Mouse (Mus musculus) mesoderm, embryonic 11.5 days (tissue): ENCODE data around the gene Cavin3.
"Not testable (repeated sequence)": the region's sequence is repeated elsewhere in the genome, so short reads cannot be mapped to it uniquely, and the experiment has no call there.

Experiments used
- DNase-seq: peaks from one replicate; pipeline ENCODE4 v3.0.0-alpha.2; 2012; ENCODE audit warnings: low read depth, low spot score

The Cavin3 gene

DNA sequence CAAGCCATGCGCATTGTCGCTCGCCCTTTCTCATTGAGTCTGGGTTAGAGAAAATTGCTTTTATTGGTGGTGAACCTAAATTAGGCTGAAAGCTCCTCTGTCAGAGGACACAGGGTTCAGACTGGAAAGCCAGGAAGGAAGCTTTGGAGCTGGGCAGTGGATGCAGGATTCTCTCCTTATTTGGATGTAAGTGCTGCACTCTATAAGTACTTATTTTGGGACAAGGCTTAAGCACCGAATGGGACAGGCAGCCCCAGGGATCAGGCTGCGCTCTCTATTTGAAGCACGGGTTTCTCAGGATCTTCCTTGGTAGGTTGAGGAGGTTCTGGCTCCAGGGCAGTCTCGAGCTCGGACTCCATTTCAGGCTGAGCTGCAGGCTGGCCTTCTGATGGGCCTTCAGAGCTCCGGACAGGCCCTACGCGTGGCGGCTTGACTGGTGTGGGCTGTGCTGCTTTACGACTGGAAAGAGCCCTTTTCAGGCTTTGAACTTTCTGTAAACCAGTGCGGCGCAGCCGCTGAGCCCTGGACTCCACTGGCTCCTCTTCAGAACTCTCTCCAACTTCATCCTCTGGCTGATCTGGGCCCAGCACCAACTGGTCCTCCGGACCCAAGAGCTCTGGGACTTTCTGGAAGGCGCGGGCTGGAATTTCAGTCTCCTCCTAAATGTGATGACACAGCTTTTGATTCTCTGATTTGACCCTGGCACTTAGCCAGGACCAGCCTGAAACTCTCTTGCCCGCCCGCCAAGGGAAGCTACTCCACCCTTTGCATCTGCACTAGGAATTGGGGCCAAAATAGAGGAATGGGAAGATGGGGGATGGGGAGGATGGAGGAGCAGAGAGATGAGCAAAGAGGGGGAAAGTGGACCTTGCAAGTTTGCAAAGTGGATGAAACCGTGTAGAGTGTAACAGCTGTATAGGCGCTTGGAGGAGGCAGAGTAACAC, 1.3 kb downstream of the Cavin3 start:
- no peak for DNase-seq

DNA sequence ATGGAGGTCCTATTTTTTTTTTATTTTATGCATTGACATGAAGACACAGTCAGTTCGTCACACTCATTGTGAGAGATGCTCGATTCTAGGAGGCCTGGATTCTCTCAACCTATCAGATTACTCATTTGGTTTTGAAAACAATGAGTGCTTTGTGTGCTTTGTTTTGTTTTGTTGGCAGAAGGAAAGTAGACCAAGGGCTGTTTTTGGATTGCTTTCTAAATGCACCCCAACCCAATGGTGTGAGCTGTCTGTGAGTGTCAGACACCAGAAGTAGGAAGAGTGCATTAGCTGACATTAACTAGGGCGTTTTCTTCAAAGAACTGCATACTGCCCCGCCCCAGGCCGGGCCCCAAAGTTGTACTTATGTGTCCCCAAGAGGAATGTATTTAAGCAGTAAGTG, 2.0 kb downstream of the Cavin3 start:
- no peak for DNase-seq

DNA sequence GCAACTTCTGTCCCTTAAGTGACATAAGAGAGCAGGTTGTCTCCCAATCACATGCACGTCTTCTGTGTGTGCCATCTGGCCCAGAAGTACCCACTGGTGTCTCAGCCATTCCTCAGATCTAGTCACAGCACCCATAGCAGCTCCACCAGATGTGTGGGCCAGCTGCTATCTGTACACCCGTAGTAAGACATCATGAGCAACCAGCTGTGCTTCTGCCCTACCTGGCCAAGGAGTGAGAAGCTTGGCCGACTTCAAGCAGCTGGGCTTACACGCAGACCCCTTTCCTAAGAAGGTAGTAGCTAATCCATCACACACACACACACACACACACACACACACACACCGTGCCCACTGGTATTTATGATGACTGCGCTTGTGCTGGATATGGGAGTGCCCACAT, 2.9 kb downstream of the Cavin3 start:
- no peak for DNase-seq

DNA sequence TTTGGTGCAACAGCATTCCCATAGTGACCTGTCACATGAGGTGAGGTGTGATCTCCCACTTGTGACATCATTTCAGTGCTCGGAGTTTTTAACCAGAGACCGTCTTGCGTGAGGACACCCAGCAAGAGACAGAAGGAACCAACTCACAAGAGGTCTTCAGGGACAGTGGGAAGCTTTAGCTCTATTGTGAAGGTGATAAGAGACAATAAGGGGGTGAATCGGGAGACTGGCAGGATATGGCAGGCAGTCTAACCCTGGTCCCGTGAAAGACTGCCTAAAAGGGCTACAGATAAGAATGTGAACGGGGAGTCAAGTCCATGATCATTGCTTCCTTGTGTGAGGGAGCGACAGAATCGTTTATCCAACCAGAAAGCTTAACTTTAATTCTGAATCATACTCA, 3.8 kb downstream of the Cavin3 start:
- DNase-seq, result no peak

DNA sequence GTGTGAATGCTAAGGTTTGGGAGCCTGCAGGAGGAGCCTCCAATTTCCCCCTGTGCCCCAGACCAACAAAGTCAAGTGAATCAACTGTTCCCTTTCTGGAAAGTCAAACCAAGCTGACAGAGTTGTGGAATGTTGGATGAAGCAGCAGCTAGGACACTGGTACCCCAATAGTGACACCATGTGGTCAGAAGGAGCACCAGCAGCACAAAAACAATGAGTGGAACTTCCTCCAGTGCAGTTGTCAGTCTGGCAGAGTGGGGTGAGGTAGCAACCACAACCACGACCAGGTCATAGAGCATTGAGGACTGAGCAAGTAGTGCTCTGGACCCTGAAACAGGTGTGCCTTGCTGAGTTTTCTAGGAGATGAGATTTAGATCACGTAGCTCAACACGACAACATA, 4.3 kb downstream of the Cavin3 start:
- DNase-seq, result peak; percentile 65

DNA sequence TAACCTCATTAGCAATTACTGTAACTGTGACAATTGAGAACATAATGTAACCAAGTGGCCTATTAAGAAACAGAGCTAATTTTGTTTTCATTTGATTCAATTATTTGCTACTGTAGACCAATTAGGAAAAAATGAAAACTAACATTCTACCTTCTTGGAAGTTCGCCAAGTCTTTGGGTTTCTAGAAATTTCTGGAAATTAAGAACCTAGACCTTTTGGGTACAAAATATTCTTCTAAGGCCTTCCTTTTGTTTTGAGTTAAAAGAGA, 4.7 kb downstream of the Cavin3 start:
- no peak for DNase-seq

DNA sequence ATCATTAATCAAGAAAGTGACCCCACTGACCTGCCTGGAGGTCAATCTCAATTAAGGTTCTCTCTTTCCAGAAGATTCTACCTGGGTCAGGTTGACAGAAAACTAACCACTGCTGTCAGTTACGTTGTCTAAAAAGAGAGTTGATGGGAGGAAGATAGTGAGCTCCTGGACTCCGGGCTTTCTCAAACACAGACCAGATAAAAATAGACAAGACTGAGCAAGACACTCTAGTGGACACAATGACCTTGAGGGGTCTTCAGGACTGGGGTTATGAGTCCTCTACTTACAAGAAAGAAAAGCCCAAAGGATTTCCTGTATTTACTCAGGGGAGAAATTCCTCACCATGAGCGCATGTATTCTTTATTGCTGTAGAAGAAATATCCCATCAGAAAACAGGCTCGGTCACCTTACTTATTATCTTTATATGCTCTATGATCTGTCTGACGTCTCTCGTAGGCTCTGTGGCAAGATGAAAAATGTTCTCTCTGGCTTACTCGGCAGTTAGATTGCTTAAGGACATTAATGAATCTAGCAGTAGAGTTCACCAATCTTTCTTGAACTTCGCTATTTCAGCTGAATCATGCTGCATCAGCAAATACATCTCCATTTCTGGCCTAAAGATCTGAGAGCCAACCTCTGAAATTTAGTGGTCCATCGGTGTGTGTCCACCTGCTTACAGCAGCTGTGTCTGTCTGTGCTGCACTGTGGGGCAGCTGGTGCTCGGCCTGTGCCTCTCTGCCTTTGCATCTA, 5.2 kb downstream of the Cavin3 start:
- DNase-seq, result no peak

DNA sequence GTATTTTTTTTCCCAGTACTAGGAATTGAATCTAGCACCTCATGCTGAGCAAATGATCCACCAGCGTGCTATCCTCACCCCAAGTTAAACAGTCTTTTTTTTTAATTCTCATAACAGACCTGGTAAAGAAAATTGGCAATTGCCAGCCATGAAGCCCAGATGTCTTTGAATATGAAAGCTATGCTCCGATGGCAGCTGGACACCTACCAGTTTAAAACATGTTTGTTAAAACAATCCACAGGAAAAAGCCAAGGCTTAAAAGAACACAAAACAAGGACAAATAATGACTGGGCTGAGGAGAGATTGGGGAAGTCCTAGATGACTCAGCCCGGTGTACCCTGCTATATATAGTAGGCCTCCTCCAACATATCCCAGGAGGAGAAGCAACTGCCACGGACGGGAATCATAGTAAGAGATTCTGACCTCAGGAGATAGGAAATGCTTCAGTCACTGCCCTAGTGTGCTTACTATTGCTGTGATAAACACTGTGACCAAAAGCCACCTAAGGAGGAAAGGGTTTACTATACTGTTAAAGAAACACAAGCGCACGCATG, 6.6 kb downstream of the Cavin3 start:
- no peak for DNase-seq

DNA sequence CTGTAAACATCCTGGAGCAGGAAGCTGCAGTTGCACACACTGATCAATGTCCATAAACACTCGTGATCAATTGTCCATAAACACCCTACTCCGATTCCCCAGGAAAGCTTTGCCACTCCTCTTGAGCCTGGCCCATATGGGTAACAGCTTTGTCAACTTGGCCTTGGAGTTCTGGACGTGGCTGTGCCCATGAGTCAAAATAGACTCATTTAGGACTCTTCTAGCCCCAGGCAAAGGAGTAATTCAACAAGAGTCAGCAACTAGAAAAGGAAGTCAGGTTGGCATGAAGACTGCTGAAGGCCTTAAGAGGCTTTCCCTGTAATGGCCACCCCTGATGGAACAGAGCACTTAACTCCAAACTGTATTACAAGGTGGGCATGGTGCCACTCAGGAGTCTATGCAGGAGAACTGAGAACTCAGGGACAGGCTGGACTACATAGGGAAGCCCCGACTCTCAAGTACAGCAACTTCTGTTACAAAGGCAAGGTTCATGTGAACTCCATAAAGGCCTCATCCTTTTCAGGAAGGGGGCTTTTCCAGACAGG, 7.3 kb downstream of the Cavin3 start:
- no peak for DNase-seq

DNA sequence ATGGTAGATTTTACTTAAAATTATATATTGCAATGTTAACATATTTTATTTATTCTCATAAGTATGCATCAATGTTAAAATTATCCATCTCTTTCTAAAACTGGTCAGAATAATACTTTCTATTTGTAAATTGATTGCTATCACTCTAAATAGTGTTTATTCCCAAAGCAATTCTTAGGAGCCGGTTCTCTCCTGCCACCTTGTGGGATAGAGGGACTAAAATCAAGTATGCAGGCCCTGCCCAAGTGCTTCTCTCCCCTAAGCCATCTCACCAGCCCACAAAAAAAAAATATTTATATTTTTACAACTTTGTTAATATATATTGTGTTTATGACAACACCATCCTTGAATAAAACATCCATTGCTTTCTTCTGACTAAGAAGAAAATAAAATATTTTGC, 9.5 kb downstream of the Cavin3 start:
- DNase-seq, result no peak

DNA sequence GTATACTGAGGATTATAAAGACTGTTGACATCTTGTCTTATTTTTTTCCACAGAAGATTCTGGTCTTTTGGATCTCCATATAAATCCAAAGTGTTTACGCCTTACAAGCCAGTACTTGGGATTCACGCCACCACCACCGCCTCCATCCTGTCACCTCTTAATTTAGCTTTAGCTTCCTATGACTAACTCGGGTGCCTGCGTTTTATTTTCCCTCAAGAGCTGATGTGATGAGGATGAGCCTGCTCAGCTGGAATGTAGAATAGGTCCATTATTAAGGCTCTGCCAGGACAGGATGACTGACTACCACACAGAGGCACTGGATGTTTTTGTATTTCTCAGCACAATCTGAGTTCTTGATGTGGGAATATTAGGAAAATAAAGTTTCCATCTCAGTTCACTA, 16.6 kb downstream of the Cavin3 start:
- DNase-seq, result not testable (repeated sequence)

DNA sequence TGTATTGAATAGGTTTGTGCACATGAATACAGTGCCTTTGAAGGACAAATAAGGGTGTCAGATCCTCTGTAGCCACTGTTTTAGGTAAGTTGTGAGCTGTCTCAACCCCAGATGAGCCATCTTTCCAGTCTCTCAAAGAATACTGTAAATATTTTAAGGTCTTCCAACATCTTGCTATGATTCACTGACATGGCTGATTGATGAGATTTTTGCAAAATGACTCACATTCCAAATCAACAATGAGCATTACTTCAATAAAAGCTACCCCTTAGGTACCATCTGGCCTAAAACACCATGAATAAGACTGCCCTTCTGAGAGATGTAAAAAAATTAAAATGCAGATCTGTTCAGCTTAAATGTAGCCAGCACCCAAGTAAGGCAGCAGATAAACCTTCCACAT, 23.6 kb downstream of the Cavin3 start:
- DNase-seq, result no peak

DNA sequence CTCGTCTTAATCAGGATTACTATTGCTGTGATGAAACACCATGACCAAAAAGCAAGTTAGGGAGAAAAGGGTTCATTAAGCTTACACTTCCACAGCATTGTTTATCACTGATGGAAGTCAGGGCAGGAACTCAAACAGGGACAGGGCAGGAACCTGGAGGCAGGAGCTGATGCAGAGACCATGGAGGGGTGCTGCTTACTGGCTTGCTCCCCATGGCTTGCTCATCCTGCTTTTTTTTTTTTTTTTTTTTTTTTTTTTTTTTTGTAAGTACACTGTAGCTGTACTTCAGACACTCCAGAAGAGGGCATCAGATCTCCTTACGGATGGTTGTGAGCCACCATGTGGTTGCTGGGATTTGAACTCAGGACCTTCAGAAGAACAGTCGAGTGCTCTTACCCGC, 28.8 kb downstream of the Cavin3 start:
- DNase-seq, result not testable (repeated sequence)

DNA sequence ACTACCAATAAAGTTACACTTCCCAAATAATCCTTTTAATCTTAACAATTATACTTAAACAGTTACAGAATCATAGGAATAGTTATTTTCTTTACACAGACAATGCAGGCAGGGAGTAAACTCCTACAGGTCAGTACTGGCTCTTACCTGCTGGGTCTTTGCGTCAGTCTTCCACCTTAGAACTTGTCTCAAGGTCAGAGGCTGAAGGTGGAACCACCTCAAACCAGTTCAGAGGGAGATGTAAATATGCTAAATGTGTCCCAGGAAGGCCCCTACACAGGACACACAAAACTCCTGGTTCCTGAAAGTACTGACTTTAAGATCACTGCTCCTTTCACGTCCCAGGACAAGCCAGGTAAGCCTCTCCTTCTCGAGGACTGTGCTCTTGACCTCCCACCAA, 37.0 kb downstream of the Cavin3 start:
- no peak for DNase-seq

DNA sequence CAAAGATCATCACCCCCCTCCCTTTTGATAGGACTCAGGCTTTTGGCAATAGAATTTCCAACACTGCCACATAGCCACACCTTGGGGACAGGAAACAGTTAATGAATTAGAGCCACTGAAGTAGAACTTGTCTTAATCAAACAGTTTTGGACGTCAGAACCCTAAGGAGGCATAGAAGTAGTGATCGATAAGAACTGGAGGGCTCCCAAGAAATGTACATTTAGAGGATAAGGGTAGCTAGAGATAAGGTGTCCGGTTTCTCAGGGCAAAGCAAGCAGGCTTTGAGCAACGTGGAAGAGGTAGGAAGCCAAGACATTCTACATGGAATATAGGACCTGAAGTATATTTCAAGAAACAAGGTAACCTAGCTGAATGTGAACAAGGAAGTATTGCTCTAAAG, 40.7 kb downstream of the Cavin3 start:
- no peak for DNase-seq

DNA sequence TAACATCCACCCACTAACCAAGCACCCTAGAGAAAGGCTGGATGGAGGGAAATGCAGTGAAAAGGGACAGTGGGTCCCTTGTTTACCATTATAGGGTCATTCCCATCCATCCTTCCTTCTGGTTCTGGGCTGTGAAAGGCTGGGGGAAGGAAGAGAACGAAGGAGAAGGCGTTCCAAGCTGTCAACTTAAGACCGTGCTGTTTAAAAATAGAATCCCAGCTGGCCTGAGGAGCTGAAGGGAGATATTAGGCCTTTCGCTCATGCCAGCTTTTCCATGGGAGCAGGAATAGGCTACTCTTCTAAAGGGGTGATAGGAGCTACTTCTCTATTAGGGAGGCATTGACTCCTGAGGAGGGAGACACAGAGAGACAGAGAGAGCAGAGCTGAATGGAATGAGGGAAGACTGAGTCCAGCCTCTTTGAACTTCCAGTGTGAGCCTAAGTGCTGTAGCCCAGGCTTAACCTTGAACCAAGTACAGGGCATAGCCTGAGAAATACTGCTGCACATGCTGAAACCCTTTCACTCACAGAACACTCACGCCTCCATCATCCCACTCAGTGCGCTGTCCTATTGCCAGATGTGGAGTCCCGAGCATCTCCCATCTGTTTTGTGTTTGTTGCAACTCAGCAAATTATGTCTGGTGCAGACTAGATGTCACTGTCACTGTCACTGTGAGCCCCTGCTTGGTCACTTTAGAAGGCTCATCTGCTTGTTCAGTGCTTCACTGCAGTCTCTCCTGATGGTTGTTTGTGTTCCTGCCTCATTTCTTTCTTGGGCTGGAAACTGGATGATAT, 43.9 kb downstream of the Cavin3 start:
- DNase-seq, result no peak

DNA sequence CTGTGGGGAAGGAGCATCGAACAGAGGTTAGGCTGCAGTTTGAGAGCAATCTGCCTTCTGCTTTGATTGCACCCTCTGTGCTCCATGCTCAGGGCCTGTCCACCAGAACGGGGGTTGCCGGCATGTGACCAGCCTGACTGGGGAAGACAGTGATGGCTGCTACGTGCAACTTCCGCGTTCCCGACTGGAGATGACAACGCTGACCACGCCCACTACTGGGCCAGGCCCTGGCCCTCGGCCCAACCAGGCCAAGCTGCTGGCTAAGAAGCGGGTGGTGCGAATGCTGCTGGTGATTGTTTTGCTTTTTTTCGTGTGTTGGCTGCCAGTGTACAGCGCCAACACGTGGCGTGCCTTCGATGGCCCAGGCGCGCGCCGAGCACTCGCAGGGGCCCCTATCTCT, 47.3 kb downstream of the Cavin3 start:
- no peak for DNase-seq

DNA sequence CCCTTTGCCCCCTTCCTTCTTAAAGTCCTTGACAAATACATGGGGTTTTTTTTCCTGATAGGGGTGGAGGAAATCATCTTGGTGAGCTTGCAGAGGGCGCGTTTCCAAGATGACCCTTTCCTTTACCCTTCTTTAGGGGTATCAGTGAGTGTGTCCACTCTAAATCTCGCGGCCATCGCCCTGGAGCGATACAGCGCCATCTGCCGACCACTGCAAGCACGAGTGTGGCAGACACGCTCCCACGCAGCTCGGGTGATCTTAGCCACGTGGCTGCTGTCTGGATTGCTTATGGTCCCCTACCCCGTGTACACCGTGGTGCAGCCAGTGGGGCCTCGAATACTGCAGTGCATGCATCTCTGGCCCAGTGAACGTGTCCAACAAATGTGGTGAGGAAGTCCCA, 48.2 kb downstream of the Cavin3 start:
- DNase-seq, result no peak

DNA sequence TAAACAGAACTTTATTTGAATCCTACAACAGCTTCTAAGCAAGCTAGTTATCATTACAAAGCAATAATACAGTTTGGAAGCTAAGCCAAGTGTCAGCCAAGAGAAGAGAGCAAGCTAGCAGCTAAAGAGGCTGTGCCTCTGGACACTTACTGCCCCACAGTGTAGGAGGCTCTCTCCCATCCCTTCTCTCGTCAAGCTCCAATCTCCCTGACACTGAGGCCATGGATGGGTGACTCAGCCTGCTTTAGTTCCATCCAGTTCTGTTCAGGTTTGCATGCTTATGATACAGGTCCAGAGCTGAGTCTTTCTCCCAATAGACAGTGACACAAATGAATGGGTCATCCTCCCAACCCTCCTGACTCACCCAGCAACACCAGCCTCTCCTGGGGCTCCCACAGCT, 50.0 kb downstream of the Cavin3 start:
- no peak for DNase-seq
